ENCODE assay signal across 15 mouse cellular contexts in the genomic region with DNA sequence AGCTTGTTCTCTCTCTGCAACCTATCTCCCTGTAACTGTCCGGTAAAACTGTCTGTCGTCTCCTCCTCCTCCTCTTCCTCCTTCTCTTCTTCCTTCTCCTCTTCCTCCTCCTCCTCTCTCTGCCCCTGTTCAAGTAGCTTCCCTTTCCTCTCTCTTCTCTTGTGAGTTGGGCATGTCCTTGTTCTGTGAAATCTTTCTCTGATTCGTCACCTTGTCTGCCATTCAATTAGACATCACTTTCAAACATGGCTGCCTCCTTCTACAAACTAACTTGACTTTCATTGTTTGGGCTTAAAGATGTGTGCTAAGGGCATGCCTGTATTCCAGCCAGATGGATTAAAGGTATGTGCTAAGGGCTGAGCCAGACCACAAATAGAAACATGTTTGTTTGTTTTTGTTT. TPM values are rescaled to one million over a fixed set of nuclear protein-coding genes. Genes with fewer than 3 reads are reported as not detected.
DNase-seq lines count a peak whose midpoint lies in the region; ATAC-seq and TF ChIP-seq lines count a peak whose summit lies in the region.
"Had no signal": no experiment of that assay in that cellular context is flagged by ENCODE, and none has a peak within 500 bp of the region (broad histone marks: within the 10 kb centered on the region; RNA-seq: fewer than 3 reads in every experiment).

No protein-coding gene starts in this region.

- H3K9ac ChIP-seq in kidney, embryonic 15.5 days = no peak overlapping the region
- no peak overlapping the region for H3K9ac ChIP-seq in CH12.LX (ENCODE audit: insufficient read depth, low read depth)
- no peak overlapping the region for H3K9ac ChIP-seq in liver, embryonic 13.5 days

- no peak for TF ChIP-seq POLR2A in CH12.LX (IDR thresholded peaks at IDR 0.05; ENCODE audit: low read depth, low read length)

- ATAC-seq in kidney, embryonic 15.5 days (replicated peaks; ENCODE audit: low FRiP score) = no peak
- no peak for ATAC-seq in liver, embryonic 13.5 days (ENCODE audit: low read depth)
- ATAC-seq: forebrain, embryonic 16.5 days had no signal

- no peak for TF ChIP-seq EP300 in CH12.LX (IDR thresholded peaks at IDR 0.05; ENCODE audit: low read length)

- no peak overlapping the region for H3K4me3 ChIP-seq in kidney, embryonic 15.5 days (replicated peaks)
- no peak overlapping the region for H3K4me3 ChIP-seq in CH12.LX (replicated peaks in 1 of 3; ENCODE audit: low read depth in 2 of 3, low read length in 2 of 3, poor library complexity in 1 of 3)
- no peak overlapping the region for H3K4me3 ChIP-seq in liver, embryonic 13.5 days (replicated peaks)

- H3K4me2 ChIP-seq in kidney, embryonic 15.5 days = no peak overlapping the region
- H3K4me2 ChIP-seq in CH12.LX (ENCODE audit: insufficient read depth, low read depth, poor library complexity, severe bottlenecking) = no peak overlapping the region
- peak overlapping the region; percentile 75 for H3K4me2 ChIP-seq in liver, embryonic 13.5 days

- peaks cover 10% of the 10 kb centered on the region for H3K4me1 ChIP-seq in kidney, embryonic 15.5 days
- H3K4me1 ChIP-seq in CH12.LX (ENCODE audit: control insufficient read depth in 1 of 2, insufficient read depth in 2 of 2) = 0 out of 4 replicates have a peak, but pooled peaks cover 0 to 4% of the 10 kb centered on the region in 2 experiments
- H3K4me1 ChIP-seq in liver, embryonic 13.5 days (replicated peaks) = peaks cover 27% of the 10 kb centered on the region

- no peak for TF ChIP-seq CTCF in CH12.LX (conservative IDR thresholded peaks at IDR 0.05 in 1 of 2, IDR thresholded peaks at IDR 0.05 in 1 of 2; ENCODE audit: low read depth in 2 of 2, low read length in 2 of 2)

- in situ Hi-C loops in CH12.LX (cut with MboI; ENCODE audit: low pct_ligation_motif_present, low pct_unique_long_range_greater_than_20kb, low sequenced_read_pairs) = no loop called here

- no peaks in the 10 kb centered on the region for H3K27me3 ChIP-seq in kidney, embryonic 15.5 days
- no peaks in the 10 kb centered on the region for H3K27me3 ChIP-seq in CH12.LX (replicated peaks)
- no peaks in the 10 kb centered on the region for H3K27me3 ChIP-seq in liver, embryonic 13.5 days
- H3K27me3 ChIP-seq: embryonic facial prominence, embryonic 13.5 days had no signal

- H3K36me3 ChIP-seq in kidney, embryonic 15.5 days = peaks cover 15% of the 10 kb centered on the region; the same call in 1 of the 2 replicates
- peaks cover 3 to 38% of the 10 kb centered on the region in 2 experiments for H3K36me3 ChIP-seq in CH12.LX (replicated peaks in 1 of 2; ENCODE audit: control insufficient read depth in 1 of 2, insufficient read depth in 1 of 2, low read length in 1 of 2)
- peaks cover 12% of the 10 kb centered on the region; the same call in 1 of the 2 replicates for H3K36me3 ChIP-seq in liver, embryonic 13.5 days

- H3K79me2 ChIP-seq in CH12.LX (replicated peaks; ENCODE audit: control insufficient read depth, extremely low read depth, insufficient read depth, poor library complexity, severe bottlenecking) = no peaks in the 10 kb centered on the region

- H3K27ac ChIP-seq in kidney, embryonic 15.5 days = peak overlapping the region; percentile 37; the same call in 1 of the 2 replicates
- H3K27ac ChIP-seq in CH12.LX (ENCODE audit: insufficient read depth, low read depth) = no peak overlapping the region
- H3K27ac ChIP-seq in liver, embryonic 13.5 days = peak overlapping the region; percentile 64; the same call in 1 of the 2 replicates
- H3K27ac ChIP-seq: embryonic facial prominence, embryonic 13.5 days had no signal

- dilution Hi-C loops in CH12.LX (cut with MboI; ENCODE audit: extremely low pct_ligation_motif_present, extremely low pct_unique_long_range_greater_than_20kb, low sequenced_read_pairs) = no loop called here

- TF ChIP-seq RAD21 in CH12.LX (IDR thresholded peaks at IDR 0.05; ENCODE audit: low read depth, low read length) = no peak

- 92% methylated on average over 3 of the region's 3 CpGs for WGBS in kidney, embryonic 15.5 days
- WGBS in liver, embryonic 13.5 days (ENCODE audit: insufficient replicate concordance) = 63% methylated on average over 3 of the region's 3 CpGs

- H3K9me3 ChIP-seq in kidney, embryonic 15.5 days (replicated peaks) = no peaks in the 10 kb centered on the region
- peaks cover 13% of the 10 kb centered on the region for H3K9me3 ChIP-seq in CH12.LX (replicated peaks; ENCODE audit: low read length)
- no peaks in the 10 kb centered on the region for H3K9me3 ChIP-seq in liver, embryonic 13.5 days (replicated peaks)
- H3K9me3 ChIP-seq: embryonic facial prominence, embryonic 13.5 days had no signal

- no peak for DNase-seq in kidney, postnatal 14 days
- peak; percentile 34 for DNase-seq in 416B (ENCODE audit: low read depth)
- peak; percentile 6 for DNase-seq in CH12.LX (ENCODE audit: extremely low read depth)
- DNase-seq in liver, embryonic 13.5 days = no peak
- DNase-seq in right cerebral cortex, adult 18-20 months = no peak
- DNase-seq in cerebellum, adult 11 months = no peak
- DNase-seq in right cerebral cortex, adult 2 months (ENCODE audit: low spot score in 2 of 2) = no peak
- DNase-seq: adrenal gland, postnatal 10 days; gastrocnemius, postnatal 36 days; kidney, adult 11 months; lung, adult 2 months; right cerebral cortex, postnatal 25 days had no signal

TF ChIP-seq in CH12.LX, 34 proteins besides CTCF, POLR2A, EP300 and RAD21:
- TF ChIP-seq CHD2 (IDR thresholded peaks at IDR 0.05; ENCODE audit: low read length) = no peak
- TF ChIP-seq ZC3H11A (IDR thresholded peaks at IDR 0.05; ENCODE audit: low read depth, low read length) = no peak
- no peak for TF ChIP-seq MYC (IDR thresholded peaks at IDR 0.05; ENCODE audit: low read depth, low read length)
- TF ChIP-seq JUN (IDR thresholded peaks at IDR 0.05; ENCODE audit: insufficient read depth, low read depth, low read length) = no peak
- no peak for TF ChIP-seq TCF12 (IDR thresholded peaks at IDR 0.05; ENCODE audit: low read depth, low read length)

RNA-seq across cellular contexts. Expression of a gene that starts 1.5 kb away (rescaled TPM):
- 12.6 and 14.4 TPM in 2 replicates for polyA plus RNA-seq in kidney, embryonic 15.5 days (2015; fragmentation: Nextera tagmentation; extraction: Ambion mirVana)
- total RNA-seq in CH12.LX (2012; rRNA removed) (5.4 and 6.9 TPM in 2 replicates), CH12.LX (2014; rRNA removed) (9.0 and 10.4 TPM in 2 replicates)
- 7.6 and 9.9 TPM in 2 replicates for polyA plus RNA-seq in CH12.LX (2012; ENCODE audit: insufficient read length, low read depth)
- polyA plus RNA-seq in liver, embryonic 13.5 days (2015; fragmentation: Nextera tagmentation; extraction: Ambion mirVana) = 7.8 and 10.5 TPM in 2 replicates

Comparison
In these comparisons a context has a peak if more than half of its experiments do, and no peak if none do; other contexts are left out.
1. DNase-seq: peak in 416B (single experiment) and CH12.LX (single experiment); none in kidney, postnatal 14 days (single experiment), liver, embryonic 13.5 days (single experiment), right cerebral cortex, adult 18-20 months (single experiment), cerebellum, adult 11 months (single experiment) and right cerebral cortex, adult 2 months (0 of 2).